Mouse (Mus musculus) spleen, adult 2 months (tissue): ENCODE measurements around the gene Gdpd5.

Source experiments
- CTCF ChIP-seq: fragments of 200-500 bp; IDR thresholded peaks from 2 replicates; pipeline ENCODE4 v1.5.1; 2011; ENCODE audit warnings: mild to moderate bottlenecking, inconsistent platforms; ENCODE audit not compliant: insufficient read depth, insufficient read length, insufficient replicate concordance; ENCODE audit errors: extremely low read depth
- POLR2A ChIP-seq: fragments of 200-500 bp; IDR thresholded peaks from 2 replicates; pipeline ENCODE4 v1.6.1; 2011; ENCODE audit warnings: low read depth, low read length, inconsistent platforms

DNA sequence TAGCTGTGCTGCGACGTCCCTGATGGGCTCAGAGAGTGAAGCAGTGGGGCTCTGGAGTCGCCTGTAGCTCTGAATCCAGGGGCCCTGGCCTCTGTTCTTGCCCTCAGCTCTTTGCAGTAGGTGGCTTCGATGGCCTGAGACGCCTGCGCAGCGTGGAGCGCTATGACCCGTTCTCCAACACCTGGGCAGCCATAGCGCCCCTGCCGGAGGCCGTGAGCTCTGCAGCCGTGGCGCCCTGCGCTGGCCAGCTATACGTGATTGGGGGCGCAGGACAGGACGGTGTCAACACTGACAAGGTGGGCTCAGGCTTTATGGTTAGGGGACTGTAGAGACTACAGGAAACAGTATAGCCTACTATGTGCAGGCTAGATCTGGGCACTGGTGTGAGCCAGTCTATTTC, 90.4 kb downstream of the Gdpd5 start:
- TF ChIP-seq CTCF (no peak), POLR2A (no peak)
